Mouse (Mus musculus) left cerebral cortex, postnatal 10 days (tissue): ENCODE results near the gene 9430038I01Rik. TPM values are rescaled to one million over a fixed set of nuclear protein-coding genes. Genes with fewer than 3 reads are reported as not detected.
"Not testable (repeated sequence)": the region's sequence is repeated elsewhere in the genome, so short reads cannot be mapped to it uniquely, and the experiment has no call there.

Source experiments
- DNase-seq, 2 experiments: peaks; one replicate each; pipeline ENCODE4 v3.0.0; 2021 to 2022; ENCODE audit warnings: low spot score in 2 of 2, mixed read lengths in 1 of 2; ENCODE audit errors: extremely low spot score in 1 of 2
- intact Hi-C: fragments of 180-260 bp; cut with DNase I; formaldehyde crosslinking; loops from one replicate; pipeline ENCODE4 v1.15.1; 2025
- total RNA-seq, 2 experiments: library from RNA; stranded (reverse); gene quantifications; 2 replicates each; pipeline ENCODE4 v1.2.3; 2021

The 9430038I01Rik gene
- total RNA-seq = 10 to 100 TPM in 1 of 2 experiments, 1 to 10 TPM in 1; 6.5 to 10.1 TPM

- DNase-seq = peak; percentile 91 to 97
- intact Hi-C loops = loop anchor here (2.0 kb wide), 1 partner anchor 26 kb away; the partner anchor contains the start of gene Glrx3
Observed at GRCm38 (mm10) chr7:137410337-137411197, at the start of gene 9430038I01Rik. TSS of gene 9430038I01Rik (minus strand) at chr7:137410762.

DNA sequence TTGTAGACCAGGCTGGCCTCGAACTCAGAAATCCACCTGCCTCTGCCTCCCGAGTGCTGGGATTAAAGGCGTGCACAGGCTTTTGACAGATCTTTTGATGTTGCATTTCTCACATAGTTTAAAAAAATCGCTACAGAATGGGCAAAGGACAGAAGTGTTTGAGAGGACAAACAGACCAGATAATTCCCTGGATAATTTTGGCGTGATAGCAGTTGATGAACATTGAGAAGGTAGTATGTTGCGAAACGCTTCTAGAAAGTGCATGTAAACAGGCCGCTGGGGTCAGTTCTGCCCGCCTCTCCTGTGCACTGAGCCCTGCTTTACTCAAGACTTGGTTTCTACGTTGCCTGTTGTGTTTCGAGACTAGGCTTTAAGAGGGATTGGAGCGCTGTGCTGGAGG is 34.8 kb upstream of the 9430038I01Rik start:
- intact Hi-C loops = no loop called here
- no peak for DNase-seq

- no peak for DNase-seq
- intact Hi-C loops = no loop called here
Observed at GRCm38 (mm10) chr7:137442951-137443350, 32.4 kb upstream of the 9430038I01Rik start.

- DNase-seq, intact Hi-C loops: not testable (repeated sequence)
Observed at GRCm38 (mm10) chr7:137438962-137439361, 28.4 kb upstream of the 9430038I01Rik start.

DNA sequence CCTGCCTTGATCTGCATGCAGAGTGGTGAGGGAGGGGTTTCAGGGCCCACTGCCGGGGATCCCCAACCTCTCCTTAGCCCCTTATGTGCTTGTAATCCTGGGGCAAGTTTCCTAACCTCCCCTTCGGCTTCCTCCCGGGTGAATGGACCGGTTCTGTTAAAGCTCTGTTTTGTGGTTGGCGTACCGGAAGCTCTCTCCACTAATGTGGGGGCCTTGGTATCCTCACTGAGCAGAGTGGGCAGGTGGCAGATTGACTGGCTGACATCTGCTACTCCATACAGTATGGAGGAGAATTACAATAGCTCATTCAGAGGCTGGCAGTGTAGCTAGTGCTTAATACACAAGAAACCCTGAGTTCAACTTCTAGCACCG is 27.6 kb upstream of the 9430038I01Rik start:
- intact Hi-C loops = no loop called here

DNA sequence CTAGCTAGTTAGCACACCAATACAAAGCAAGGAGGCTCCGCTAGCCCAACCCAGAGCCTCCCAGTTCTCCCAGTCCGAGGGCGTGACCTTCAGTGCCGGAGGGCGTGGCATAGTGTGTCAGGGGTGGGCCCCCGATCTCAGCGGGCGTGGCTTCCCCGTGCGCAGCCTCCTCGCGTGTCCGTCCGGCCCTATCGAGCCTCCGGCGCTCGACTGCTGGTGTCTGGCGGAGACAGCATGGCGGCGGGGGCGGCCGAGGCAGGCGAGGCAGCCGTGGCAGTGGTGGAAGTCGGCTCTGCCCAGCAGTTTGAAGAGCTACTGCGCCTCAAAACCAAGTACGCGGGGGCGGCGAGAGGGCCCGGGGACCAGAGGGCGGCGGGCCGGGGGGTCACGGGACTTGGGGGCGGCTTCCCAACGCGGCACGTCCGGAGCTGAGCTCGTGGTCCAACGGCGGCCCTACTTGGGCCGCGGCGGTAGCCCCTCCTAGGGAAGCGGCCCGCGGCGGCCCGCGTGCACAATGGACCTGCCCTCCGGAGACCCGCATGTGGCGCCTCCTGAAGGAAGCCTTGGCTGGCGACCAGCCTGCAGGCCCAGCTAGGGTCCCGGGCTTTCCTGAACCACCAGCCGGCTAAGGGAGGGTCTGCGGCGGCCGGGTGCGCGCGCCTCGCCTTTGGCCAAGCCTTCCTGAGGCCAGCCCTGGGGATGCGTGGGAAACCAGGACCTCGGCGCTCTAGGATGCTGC is 27.0 kb upstream of the 9430038I01Rik start, which contains the start of gene Glrx3:
Glrx3 (plus strand) TSS at position 175 of the 739 bp plus-strand sequence.
- DNase-seq = peak; percentile 88 to 96
- intact Hi-C loops = loop anchor here (2.0 kb wide), 1 partner anchor 27 kb away; the partner anchor contains the start of gene 9430038I01Rik

More for the DNA sequence above, 27.6 kb upstream of the 9430038I01Rik start:
- DNase-seq = peak in 1 of 2 experiments; percentile 24

DNA sequence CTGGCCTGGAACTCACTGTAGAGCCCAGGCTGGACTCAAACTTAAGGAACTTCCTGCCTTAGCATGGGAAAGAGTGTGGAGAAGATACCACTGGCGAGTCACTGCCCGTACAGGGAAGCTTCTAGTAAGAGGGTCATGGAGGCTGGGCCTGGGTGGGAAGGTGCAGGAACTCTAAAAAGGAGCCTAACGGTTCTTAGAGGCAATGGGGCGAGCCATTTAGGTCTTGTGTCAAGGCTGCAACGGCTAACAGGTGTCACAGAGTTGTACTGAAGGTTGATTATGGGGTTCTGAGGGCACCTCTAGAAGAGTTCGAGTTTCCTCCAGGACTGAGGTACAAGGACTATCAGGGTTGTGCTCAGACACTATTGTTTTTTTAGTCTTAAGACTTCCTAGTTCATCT is 26.3 kb upstream of the 9430038I01Rik start:
- DNase-seq = no peak
- intact Hi-C loops = loop anchor here (2.0 kb wide), 1 partner anchor 26 kb away; the partner anchor contains the start of gene 9430038I01Rik

DNA sequence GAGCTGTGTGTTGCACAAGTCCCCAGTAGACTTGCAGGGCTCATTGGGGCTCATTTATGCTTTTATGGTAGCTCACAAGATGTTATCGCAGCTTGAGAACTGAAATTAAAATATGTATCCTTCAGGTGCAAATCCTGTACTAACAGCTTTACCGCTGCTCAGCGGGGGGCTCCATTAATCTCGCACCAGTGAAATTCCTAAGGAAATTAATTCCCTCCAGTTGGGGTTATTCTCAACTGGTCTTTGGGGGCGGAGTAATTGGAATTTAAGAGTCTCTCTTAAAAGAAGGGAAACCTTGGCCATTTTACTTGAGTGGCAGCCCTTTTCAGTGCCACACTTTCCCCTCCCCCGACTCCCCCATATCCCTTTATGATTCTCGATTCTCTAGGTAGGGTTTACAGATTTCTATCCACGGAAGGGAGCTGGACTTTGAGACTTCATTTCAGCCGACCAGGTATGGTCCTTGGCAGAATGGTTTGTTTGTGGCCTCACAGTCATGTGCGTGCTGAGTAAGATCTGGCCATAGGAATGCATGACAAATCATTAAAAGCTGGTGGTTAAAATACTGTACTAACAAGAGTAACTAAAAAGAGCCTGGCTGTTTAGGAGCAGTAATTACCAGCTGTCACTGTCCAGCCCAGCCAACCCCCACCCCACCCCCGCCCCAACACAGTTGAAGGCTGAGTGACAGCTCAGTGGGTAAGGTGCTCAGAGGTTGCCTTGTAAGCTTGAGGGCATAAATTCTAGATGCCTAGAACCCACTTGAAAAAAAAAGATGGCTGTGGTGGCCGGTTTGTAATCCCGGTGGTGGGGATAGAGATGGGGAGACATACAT is 21.4 kb upstream of the 9430038I01Rik start:
- no peak for DNase-seq
- intact Hi-C loops = no loop called here

DNA sequence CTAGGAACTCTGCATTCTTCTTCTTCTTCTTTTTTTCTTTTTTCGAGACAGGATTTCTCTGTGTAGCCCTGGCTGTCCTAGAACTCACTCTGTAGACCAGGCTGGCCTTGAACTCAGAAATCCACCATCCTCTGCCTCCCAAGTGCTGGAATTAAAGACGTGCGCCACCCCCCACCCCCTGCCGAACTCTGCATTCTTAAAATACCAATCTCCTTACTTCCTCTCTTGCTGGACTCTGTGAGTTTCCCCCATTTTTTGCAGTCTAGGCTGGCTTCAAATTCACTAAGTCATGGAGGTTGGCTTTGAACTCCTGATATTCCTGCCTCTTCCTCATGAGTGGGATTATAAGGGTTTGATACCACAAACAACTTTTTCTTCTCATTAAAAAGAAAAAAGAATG is 16.1 kb upstream of the 9430038I01Rik start:
- DNase-seq = no peak
- intact Hi-C loops = no loop called here

DNA sequence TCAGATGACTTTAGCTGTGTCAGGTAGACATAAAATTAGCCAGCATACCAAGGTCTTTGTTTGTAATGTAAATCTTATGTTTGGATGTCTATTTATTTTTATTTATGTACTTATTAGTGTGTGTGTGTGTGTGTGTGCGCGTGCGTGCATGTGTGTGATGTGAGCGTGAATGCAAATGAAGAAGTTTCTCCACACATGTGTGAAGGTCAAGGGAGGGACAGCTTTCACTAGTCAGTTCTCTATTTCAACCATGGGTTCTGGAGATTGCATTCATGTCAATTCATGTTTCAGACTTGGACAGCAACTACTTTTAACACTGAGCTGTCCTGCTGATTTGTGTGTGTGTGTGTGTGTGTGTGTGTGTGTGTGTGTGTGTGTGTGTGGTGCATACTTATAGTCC is 10.7 kb upstream of the 9430038I01Rik start:
- DNase-seq = no peak
- intact Hi-C loops = no loop called here

GRCm38 (mm10) chr7:137420550-137420949 is 10.0 kb upstream of the 9430038I01Rik start:
- no peak for DNase-seq
- intact Hi-C loops = no loop called here

- peak in 1 of 2 experiments; percentile 31 for DNase-seq
- intact Hi-C loops = no loop called here
Observed at GRCm38 (mm10) chr7:137414710-137415109, 4.1 kb upstream of the 9430038I01Rik start.

GRCm38 (mm10) chr7:137407428-137408058 is 3.0 kb downstream of the 9430038I01Rik start:
- no peak for DNase-seq
- intact Hi-C loops = no loop called here

DNA sequence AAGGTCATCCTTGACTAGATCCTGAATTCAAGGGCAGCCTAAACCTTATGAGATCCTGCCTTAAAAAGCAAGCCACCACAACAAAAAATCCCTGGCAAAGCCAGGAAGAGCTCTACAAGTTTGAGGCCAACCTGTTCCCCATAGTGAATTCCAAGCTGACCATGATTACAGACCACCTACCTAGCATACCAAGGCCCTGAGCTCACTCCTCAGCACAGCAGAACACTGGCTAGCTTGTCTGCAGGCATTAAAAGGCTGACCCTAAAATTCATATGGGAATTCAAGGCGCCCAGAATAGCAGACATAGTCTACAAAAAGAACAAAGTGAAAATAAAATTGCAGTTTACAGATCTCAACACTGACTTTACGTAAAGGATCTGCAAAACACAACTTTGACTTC is 6.4 kb downstream of the 9430038I01Rik start:
- DNase-seq = no peak
- intact Hi-C loops = no loop called here

GRCm38 (mm10) chr7:137398973-137399372 is 11.6 kb downstream of the 9430038I01Rik start:
- intact Hi-C loops = no loop called here
- no peak for DNase-seq

- intact Hi-C loops = no loop called here
- DNase-seq = no peak
Observed at GRCm38 (mm10) chr7:137397361-137397910, 13.1 kb downstream of the 9430038I01Rik start.

- no peak for DNase-seq
- intact Hi-C loops = no loop called here
Observed at GRCm38 (mm10) chr7:137395421-137395820, 15.1 kb downstream of the 9430038I01Rik start.

DNA sequence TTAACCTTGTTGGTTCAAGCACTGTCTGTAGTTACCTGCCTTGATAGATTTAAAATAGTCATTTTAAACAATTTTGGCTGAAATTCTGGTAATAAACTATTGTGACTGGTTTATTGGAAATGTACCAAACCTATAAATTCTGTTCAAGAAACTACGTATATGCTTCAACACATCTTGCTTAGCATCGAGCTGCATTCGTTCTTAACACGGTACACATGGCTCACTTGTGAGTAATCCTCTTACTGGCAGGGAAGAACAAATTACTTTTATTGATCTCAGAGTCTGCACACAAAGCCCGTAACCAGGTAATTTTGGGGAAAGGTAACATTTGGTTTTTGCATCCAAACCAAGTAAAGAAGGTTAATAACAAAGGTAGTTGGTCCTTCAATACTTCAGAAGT is 22.7 kb downstream of the 9430038I01Rik start:
- intact Hi-C loops = no loop called here

More for the DNA sequence above, 22.7 kb downstream of the 9430038I01Rik start:
- DNase-seq = no peak
